Mouse (Mus musculus): Measurements from ENCODE around the gene Mastl. TPM values are rescaled to one million over a fixed set of nuclear protein-coding genes. Genes with fewer than 3 reads are reported as not detected.

Mastl gene
- total and polyA plus RNA-seq, 3 experiments: 8.0 to 8.2 TPM; not detected in 1

GRCm38 (mm10) chr2:23068370-23068737, 87.5 kb downstream of the Mastl start:
- DNase-seq (ENCODE audit: low read depth, low spot score): no peak
- no peaks in the 10 kb centered on the region; the same call in 1 of the 2 replicates for H3K79me2 ChIP-seq (ENCODE audit: control insufficient read depth, insufficient read depth, low read length, poor library complexity)
- peak overlapping the region; percentile 60 to 91 for H3K4me3 ChIP-seq (ENCODE audit: control insufficient read depth in 1 of 2, insufficient read depth in 1 of 2, low read depth in 2 of 2, low read length in 2 of 2)

GRCm38 (mm10) chr2:23067552-23068369, 88.1 kb downstream of the Mastl start, which contains the start of gene Acbd5:
Gene Acbd5, plus strand, starts transcription at chr2:23068167.
- H3K79me2 ChIP-seq (ENCODE audit: control insufficient read depth, insufficient read depth, low read length, poor library complexity): no peaks in the 10 kb centered on the region; the same call in 1 of the 2 replicates
- no peaks in the 10 kb centered on the region for H3K9me3 ChIP-seq (replicated peaks; ENCODE audit: insufficient read depth, low read length)
- H3K4me3 ChIP-seq (ENCODE audit: control insufficient read depth in 1 of 2, insufficient read depth in 1 of 2, low read depth in 2 of 2, low read length in 2 of 2): peak within 1 kb of the TSS; percentile 60 to 91
- peaks cover 0 to 2% of the 10 kb centered on the region in 2 experiments; a peak in 2 of 4 replicates for H3K36me3 ChIP-seq (ENCODE audit: control insufficient read depth in 1 of 2, insufficient read depth in 2 of 2, low read length in 2 of 2)
- peaks cover 2 to 4% of the 10 kb centered on the region in 2 experiments; a peak in 1 of 4 replicates for H3K4me1 ChIP-seq (ENCODE audit: control insufficient read depth in 1 of 2, insufficient read depth in 2 of 2, low read length in 2 of 2)
- H3K27ac ChIP-seq (ENCODE audit: control insufficient read depth, low read depth, low read length): peak within 1 kb of the TSS; percentile 91
- peak; percentile 98 for DNase-seq (ENCODE audit: low read depth, low spot score)
- no peaks in the 10 kb centered on the region for H3K27me3 ChIP-seq (ENCODE audit: control insufficient read depth in 1 of 2, insufficient read depth in 2 of 2, low read length in 2 of 2)
- peak within 1 kb of the TSS; percentile 83 for H3K9ac ChIP-seq (ENCODE audit: control insufficient read depth, low read depth, low read length, poor library complexity, severe bottlenecking)
- peak; percentile 98 for TF ChIP-seq SIN3A (IDR thresholded peaks at IDR 0.05; ENCODE audit: low read length)
- peak; percentile 100 for TF ChIP-seq ELF1 (IDR thresholded peaks at IDR 0.05; ENCODE audit: low read depth, low read length)
- TF ChIP-seq HCFC1 (IDR thresholded peaks at IDR 0.05; ENCODE audit: low read depth, low read length): peak; percentile 100
- TF ChIP-seq TCF12 (IDR thresholded peaks at IDR 0.05; ENCODE audit: low read depth, low read length): peak; percentile 69
- TF ChIP-seq USF1 (IDR thresholded peaks at IDR 0.05; ENCODE audit: low read depth, low read length): peak; percentile 5; the same call in 1 of the 2 replicates
- peak; percentile 71; the same call in 1 of the 2 replicates for TF ChIP-seq MAX (IDR thresholded peaks at IDR 0.05; ENCODE audit: low read length)
- TF ChIP-seq POLR2AphosphoS2 (IDR thresholded peaks at IDR 0.05; ENCODE audit: low read length): peak; percentile 93
- peak; percentile 47 for TF ChIP-seq MXI1 (IDR thresholded peaks at IDR 0.05; ENCODE audit: low read depth, low read length)
- peak in 1 of 2 experiments; percentile 95; a peak in 3 of 4 replicates for TF ChIP-seq POLR2A (IDR thresholded peaks at IDR 0.05; ENCODE audit: control insufficient read depth in 1 of 2, insufficient read depth in 1 of 2, low read depth in 1 of 2, low read length in 2 of 2, poor library complexity in 1 of 2)
- TF ChIP-seq TAL1 (IDR thresholded peaks at IDR 0.05; ENCODE audit: low read length): no peak
- TF ChIP-seq MAFK (IDR thresholded peaks at IDR 0.05; ENCODE audit: borderline replicate concordance, low read depth, low read length): no peak
- peak; percentile 94 for TF ChIP-seq ZMIZ1 (IDR thresholded peaks at IDR 0.05; ENCODE audit: low read depth, low read length)
- no peak for TF ChIP-seq ZNF384 (IDR thresholded peaks at IDR 0.05; ENCODE audit: low read depth, low read length)
- peak; percentile 97 for TF ChIP-seq NELFE (IDR thresholded peaks at IDR 0.05; ENCODE audit: low read depth, low read length)
- TF ChIP-seq BHLHE40 (IDR thresholded peaks at IDR 0.05; ENCODE audit: borderline replicate concordance, low read depth, low read length): no peak
- TF ChIP-seq NRF1 (IDR thresholded peaks at IDR 0.05; ENCODE audit: insufficient read depth, low read depth, low read length, poor library complexity, severe bottlenecking): peak; percentile 51; the same call in 1 of the 2 replicates
- peak; percentile 80; the same call in 1 of the 2 replicates for TF ChIP-seq POLR2AphosphoS5 (IDR thresholded peaks at IDR 0.05; ENCODE audit: borderline replicate concordance, low read depth, low read length)
- no peak for TF ChIP-seq SMC3 (IDR thresholded peaks at IDR 0.05; ENCODE audit: low read depth, low read length)
- peak; percentile 63 for TF ChIP-seq MYC (IDR thresholded peaks at IDR 0.05; ENCODE audit: low read depth, low read length)
- TF ChIP-seq ETS1 (IDR thresholded peaks at IDR 0.05; ENCODE audit: low read depth, low read length): no peak; the same call in 1 of the 2 replicates
- TF ChIP-seq EP300 (IDR thresholded peaks at IDR 0.05; ENCODE audit: low read depth in 1 of 2, low read length in 2 of 2): peak in 1 of 2 experiments; percentile 48; a peak in 1 of 4 replicates
- TF ChIP-seq CHD2 (IDR thresholded peaks at IDR 0.05; ENCODE audit: low read length): peak; percentile 58; the same call in 1 of the 2 replicates
- TF ChIP-seq UBTF (IDR thresholded peaks at IDR 0.05; ENCODE audit: borderline replicate concordance, insufficient read depth, low read depth, low read length): no peak
- no peak for TF ChIP-seq ZKSCAN1 (IDR thresholded peaks at IDR 0.05; ENCODE audit: low read depth, low read length)
- peak; percentile 95 for TF ChIP-seq TBP (IDR thresholded peaks at IDR 0.05; ENCODE audit: low read depth, low read length)
- TF ChIP-seq E2F4 (IDR thresholded peaks at IDR 0.05; ENCODE audit: borderline replicate concordance, low read depth, low read length): no peak
- TF ChIP-seq USF2 (IDR thresholded peaks at IDR 0.05; ENCODE audit: borderline replicate concordance in 1 of 2, insufficient read depth in 1 of 2, low read depth in 1 of 2, low read length in 2 of 2): no peak
- peak; percentile 90; the same call in 1 of the 2 replicates for TF ChIP-seq KAT2A (conservative IDR thresholded peaks at IDR 0.05; ENCODE audit: low read depth, low read length)

More at GRCm38 (mm10) chr2:23068370-23068737, 87.5 kb downstream of the Mastl start:
- Histone ChIP-seq H3K9me3 (replicated peaks; ENCODE audit: insufficient read depth, low read length) (no peaks in the 10 kb centered on the region), H3K9ac (ENCODE audit: control insufficient read depth, low read depth, low read length, poor library complexity, severe bottlenecking) (peak overlapping the region; percentile 83), H3K27ac (ENCODE audit: control insufficient read depth, low read depth, low read length) (peak overlapping the region; percentile 91), H3K36me3 (ENCODE audit: control insufficient read depth in 1 of 2, insufficient read depth in 2 of 2, low read length in 2 of 2) (peaks cover 0 to 2% of the 10 kb centered on the region in 2 experiments; a peak in 2 of 4 replicates), H3K4me1 (ENCODE audit: control insufficient read depth in 1 of 2, insufficient read depth in 2 of 2, low read length in 2 of 2) (peaks cover 2 to 4% of the 10 kb centered on the region in 2 experiments; a peak in 1 of 4 replicates), H3K27me3 (ENCODE audit: control insufficient read depth in 1 of 2, insufficient read depth in 2 of 2, low read length in 2 of 2) (no peaks in the 10 kb centered on the region)
- TF ChIP-seq MYC (IDR thresholded peaks at IDR 0.05; ENCODE audit: low read depth, low read length) (peak; percentile 15), ELF1 (IDR thresholded peaks at IDR 0.05; ENCODE audit: low read depth, low read length) (no peak)

All from MEL (cell line).